Mouse (Mus musculus) lung, embryonic 14.5 days (tissue): ENCODE measurements around the gene Rpap3. TPM values are rescaled to one million over a fixed set of nuclear protein-coding genes. Genes with fewer than 3 reads are reported as not detected.
A peak's percentile ranks its signal among the peaks of the same experiment; 100 is the strongest.
"Not testable (repeated sequence)": the region's sequence is repeated elsewhere in the genome, so short reads cannot be mapped to it uniquely, and the experiment has no call there.

Source experiments
- ATAC-seq: fragments of 200-750 bp; cut with Nextera tagmentation; 2 replicates; pipeline ENCODE4 v1.8.0; 2017; ENCODE audit warnings: mild to moderate bottlenecking, moderate TSS enrichment, moderate library complexity; ENCODE audit not compliant: insufficient read depth
- DNase-seq: peaks from one replicate; pipeline ENCODE4 v3.0.0-alpha.2; 2015
- H3K27ac ChIP-seq: fragments of 300-500 bp; sonication (generic); 2 replicates; pipeline ENCODE4 v1.5.1; 2014; ENCODE audit warnings: low read depth, mild to moderate bottlenecking, moderate library complexity
- H3K27me3 ChIP-seq: fragments of 300-500 bp; sonication (generic); 2 replicates; pipeline ENCODE4 v1.6.1; 2014; ENCODE audit warnings: low read length, control low read depth; ENCODE audit not compliant: insufficient read depth
- H3K36me3 ChIP-seq: fragments of 300-500 bp; sonication (generic); 2 replicates; pipeline ENCODE4 v1.6.1; 2014; ENCODE audit warnings: control low read depth; ENCODE audit not compliant: insufficient read depth
- H3K4me1 ChIP-seq: fragments of 300-500 bp; sonication (generic); 2 replicates; pipeline ENCODE4 v1.6.1; 2014; ENCODE audit warnings: antibody characterized with exemption, control low read depth; ENCODE audit not compliant: insufficient read depth
- H3K4me2 ChIP-seq: fragments of 300-500 bp; sonication (generic); 2 replicates; pipeline ENCODE4 v1.6.1; 2014; ENCODE audit warnings: mild to moderate bottlenecking
- H3K4me3 ChIP-seq: fragments of 300-500 bp; sonication (generic); 2 replicates; pipeline ENCODE4 v1.5.1; 2014; ENCODE audit warnings: low read depth, low read length
- H3K9ac ChIP-seq: fragments of 300-500 bp; sonication (generic); 2 replicates; pipeline ENCODE4 v1.6.1; 2014
- H3K9me3 ChIP-seq: fragments of 300-500 bp; sonication (generic); 2 replicates; pipeline ENCODE4 v1.6.1; 2016; ENCODE audit warnings: low read depth, low read length, control low read depth
- CTCF ChIP-seq: IDR thresholded peaks from 2 replicates; pipeline ENCODE4 v1.5.1; 2016; ENCODE audit warnings: antibody characterized with exemption, low read depth
- WGBS: fragments of 180-500 bp; shearing (Covaris S2); extraction: QIAGEN DNeasy Blood & Tissue Kit; methylation state at CpG from one replicate; pipeline ENCODE4 v1.1.7; 2014; 5-methylcytosine and 5-hydroxymethylcytosine counted together
- polyA plus RNA-seq: library from polyadenylated mRNA; unstranded; fragments of >200 nt; fragmentation: Nextera tagmentation; extraction: Ambion mirVana; gene quantifications from 2 replicates; pipeline ENCODE4 v1.2.1, GENCODE M21; 2014

Gene Rpap3
- polyA plus RNA-seq, 1 experiment from 2014 or later, result 40.7 TPM

GRCm38 (mm10) chr15:97675927-97676326, 29.7 kb downstream of the Rpap3 start:
- H3K36me3 ChIP-seq, result peaks cover 74% of the 10 kb centered on the region
- no peaks in the 10 kb centered on the region for H3K9me3 ChIP-seq
- DNase-seq, result no peak
- no peaks in the 10 kb centered on the region for H3K27me3 ChIP-seq
- H3K4me1 ChIP-seq, result no peaks in the 10 kb centered on the region
- 86% methylated on average over 13 of the region's 13 CpGs for WGBS
- H3K4me3 ChIP-seq, result no peak overlapping the region
- no peak overlapping the region for H3K9ac ChIP-seq
- no peak for ATAC-seq
- H3K4me2 ChIP-seq, result no peak overlapping the region
- no peak for TF ChIP-seq CTCF
- H3K27ac ChIP-seq, result no peak overlapping the region

- Histone ChIP-seq H3K9ac (no peak overlapping the region), H3K27me3 (no peaks in the 10 kb centered on the region), H3K4me1 (no peaks in the 10 kb centered on the region), H3K4me2 (no peak overlapping the region), H3K4me3 (no peak overlapping the region), H3K9me3 (no peaks in the 10 kb centered on the region), H3K36me3 (peaks cover 61% of the 10 kb centered on the region), H3K27ac (no peak overlapping the region)
- DNase-seq (no peak), ATAC-seq (no peak)
- no peak for TF ChIP-seq CTCF
- WGBS, result 91% methylated on average over 4 of the region's 4 CpGs
Observed at GRCm38 (mm10) chr15:97674423-97674822, 31.2 kb downstream of the Rpap3 start.

- H3K4me2 ChIP-seq, result no peak overlapping the region
- H3K9ac ChIP-seq, result no peak overlapping the region
- no peak for TF ChIP-seq CTCF
- no peak overlapping the region for H3K27ac ChIP-seq
- ATAC-seq (no peak), DNase-seq (no peak)
- no peaks in the 10 kb centered on the region for H3K4me1 ChIP-seq
- no peaks in the 10 kb centered on the region for H3K9me3 ChIP-seq
- peaks cover 59% of the 10 kb centered on the region for H3K36me3 ChIP-seq
- H3K27me3 ChIP-seq, result no peaks in the 10 kb centered on the region
- WGBS, result 85% methylated on average over 7 of the region's 7 CpGs
- H3K4me3 ChIP-seq, result no peak overlapping the region
Observed at GRCm38 (mm10) chr15:97673256-97674000, 32.2 kb downstream of the Rpap3 start.

- no peaks in the 10 kb centered on the region for H3K27me3 ChIP-seq
- H3K9me3 ChIP-seq, result no peaks in the 10 kb centered on the region
- peaks cover 48% of the 10 kb centered on the region for H3K36me3 ChIP-seq
- ATAC-seq, result peak; percentile 61; the same call in 1 of the 2 replicates
- 75% methylated on average over 9 of the region's 9 CpGs for WGBS
- TF ChIP-seq CTCF, result no peak
- H3K4me3 ChIP-seq, result no peak overlapping the region
- H3K27ac ChIP-seq, result no peak overlapping the region
- H3K9ac ChIP-seq, result no peak overlapping the region
- no peak overlapping the region for H3K4me2 ChIP-seq
- no peaks in the 10 kb centered on the region for H3K4me1 ChIP-seq
- peak; percentile 36 for DNase-seq
Observed at GRCm38 (mm10) chr15:97672211-97672765, 33.3 kb downstream of the Rpap3 start.

GRCm38 (mm10) chr15:97670554-97670953, 35.1 kb downstream of the Rpap3 start:
- DNase-seq, result no peak

GRCm38 (mm10) chr15:97668158-97668877, 37.3 kb downstream of the Rpap3 start:
- not testable (repeated sequence) for DNase-seq, H3K27me3 ChIP-seq
- 67% methylated on average over 17 of the region's 17 CpGs for WGBS

More at GRCm38 (mm10) chr15:97670554-97670953, 35.1 kb downstream of the Rpap3 start:
- H3K4me3 ChIP-seq, result no peak overlapping the region
- TF ChIP-seq CTCF, result no peak
- H3K9me3 ChIP-seq, result no peaks in the 10 kb centered on the region
- ATAC-seq, result no peak
- no peak overlapping the region for H3K4me2 ChIP-seq
- no peaks in the 10 kb centered on the region for H3K27me3 ChIP-seq
- H3K9ac ChIP-seq, result no peak overlapping the region
- no peaks in the 10 kb centered on the region for H3K4me1 ChIP-seq
- H3K36me3 ChIP-seq, result peaks cover 31% of the 10 kb centered on the region
- WGBS, result 78% methylated on average over 6 of the region's 6 CpGs
- no peak overlapping the region for H3K27ac ChIP-seq

GRCm38 (mm10) chr15:97667437-97667836, 38.2 kb downstream of the Rpap3 start:
- H3K27me3 ChIP-seq, result no peaks in the 10 kb centered on the region
- H3K4me1 ChIP-seq, result no peaks in the 10 kb centered on the region
- 0 out of 2 replicates have a peak, but pooled peaks cover 2% of the 10 kb centered on the region for H3K36me3 ChIP-seq
- no peaks in the 10 kb centered on the region for H3K9me3 ChIP-seq
- no peak overlapping the region for H3K9ac ChIP-seq
- no peak overlapping the region for H3K4me2 ChIP-seq
- no peak overlapping the region for H3K27ac ChIP-seq
- ATAC-seq (no peak), DNase-seq (peak; percentile 91)
- 29% methylated on average over 7 of the region's 7 CpGs for WGBS
- TF ChIP-seq CTCF, result peak; percentile 88
- no peak overlapping the region for H3K4me3 ChIP-seq

More at GRCm38 (mm10) chr15:97668158-97668877, 37.3 kb downstream of the Rpap3 start:
- H3K4me2 ChIP-seq, H3K27ac ChIP-seq, H3K9me3 ChIP-seq, ATAC-seq, H3K4me1 ChIP-seq, H3K4me3 ChIP-seq, H3K9ac ChIP-seq: not testable (repeated sequence)
- H3K36me3 ChIP-seq, result peaks cover 10% of the 10 kb centered on the region; the same call in 1 of the 2 replicates
